In the genomic region with DNA sequence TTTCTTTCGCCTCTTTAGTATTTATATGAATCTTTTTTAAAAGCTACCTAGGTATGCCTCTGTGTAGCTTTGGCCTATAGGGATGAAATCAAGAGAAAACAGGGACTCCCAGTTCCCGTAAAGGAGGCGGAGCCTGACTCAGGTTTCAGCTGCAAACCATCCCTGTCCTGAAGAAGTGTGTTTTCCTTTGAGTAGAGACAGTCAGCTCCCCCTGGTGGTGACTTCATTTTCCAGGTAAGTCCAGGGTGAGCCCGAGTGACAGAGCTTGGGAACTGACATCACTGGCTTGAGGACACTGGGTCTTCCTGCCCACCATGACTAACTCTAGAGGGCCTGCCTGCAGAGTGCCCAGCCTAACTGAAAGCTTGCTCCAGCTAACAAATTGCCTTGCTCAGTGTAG, we compare ENCODE assay signal across 9 mouse cellular contexts. TPM values are rescaled to one million over a fixed set of nuclear protein-coding genes. Genes with fewer than 3 reads are reported as not detected.
A peak's percentile ranks its signal among the peaks of the same experiment; 100 is the strongest.
DNase-seq lines count a peak whose midpoint lies in the region; ATAC-seq and TF ChIP-seq lines count a peak whose summit lies in the region.
"Had no signal": no experiment of that assay in that cellular context is flagged by ENCODE, and none has a peak within 500 bp of the region (broad histone marks: within the 10 kb centered on the region; RNA-seq: fewer than 3 reads in every experiment).

No protein-coding gene starts in this region.

- H3K4me3 ChIP-seq in hindbrain, embryonic 11.5 days (ENCODE audit: low read depth, low read length), result no peak overlapping the region
- no peak overlapping the region for H3K4me3 ChIP-seq in hindbrain, embryonic 16.5 days (ENCODE audit: low read length)
- no peak overlapping the region for H3K4me3 ChIP-seq in layer of hippocampus, adult 2 months
- H3K4me3 ChIP-seq: midbrain, embryonic 12.5 days had no signal

- peak; percentile 83 for TF ChIP-seq CTCF in layer of hippocampus, adult 2 months (conservative IDR thresholded peaks at IDR 0.05)

- no peaks in the 10 kb centered on the region for H3K9me3 ChIP-seq in hindbrain, embryonic 11.5 days (ENCODE audit: control insufficient read depth, low read length)
- no peaks in the 10 kb centered on the region for H3K9me3 ChIP-seq in hindbrain, embryonic 16.5 days (ENCODE audit: control insufficient read depth, low read length)
- H3K9me3 ChIP-seq: midbrain, embryonic 12.5 days had no signal

- H3K4me1 ChIP-seq in hindbrain, embryonic 11.5 days (replicated peaks; ENCODE audit: control insufficient read depth, insufficient read depth, low read length), result no peaks in the 10 kb centered on the region
- H3K4me1 ChIP-seq in hindbrain, embryonic 16.5 days (ENCODE audit: control insufficient read depth, insufficient read depth, low read depth, low read length), result no peaks in the 10 kb centered on the region
- H3K4me1 ChIP-seq: midbrain, embryonic 12.5 days had no signal

- H3K9ac ChIP-seq in hindbrain, embryonic 11.5 days (ENCODE audit: low read depth, low read length), result no peak overlapping the region
- no peak overlapping the region for H3K9ac ChIP-seq in hindbrain, embryonic 16.5 days (ENCODE audit: low read depth, low read length)
- H3K9ac ChIP-seq: midbrain, embryonic 12.5 days had no signal

- no peaks in the 10 kb centered on the region for H3K36me3 ChIP-seq in hindbrain, embryonic 11.5 days (ENCODE audit: control insufficient read depth, insufficient read depth, low read length)
- no peaks in the 10 kb centered on the region for H3K36me3 ChIP-seq in hindbrain, embryonic 16.5 days (ENCODE audit: control insufficient read depth, insufficient read depth, low read length)
- H3K36me3 ChIP-seq: midbrain, embryonic 12.5 days had no signal

- peak; percentile 66 for DNase-seq in hindbrain, embryonic 11.5 days (ENCODE audit: low spot score)
- peak; percentile 74 for DNase-seq in WW6 (ENCODE audit: low read depth, low spot score)
- DNase-seq in cerebellum, postnatal 36 days, result peak; percentile 57 to 72
- peak; percentile 50 to 64 for DNase-seq in heart, postnatal 10 days
- DNase-seq in layer of hippocampus, adult 2 months (ENCODE audit: low spot score in 2 of 2), result peak; percentile 46 to 60
- peak; percentile 13 to 42 for DNase-seq in spleen, postnatal 36 days (ENCODE audit: low spot score in 2 of 2)

- no peak overlapping the region for H3K27ac ChIP-seq in hindbrain, embryonic 11.5 days (ENCODE audit: low read depth, low read length)
- H3K27ac ChIP-seq in hindbrain, embryonic 16.5 days (ENCODE audit: low read depth, low read length), result no peak overlapping the region
- H3K27ac ChIP-seq in layer of hippocampus, adult 2 months, result no peak overlapping the region
- H3K27ac ChIP-seq: midbrain, embryonic 12.5 days had no signal

- ATAC-seq in hindbrain, embryonic 11.5 days (ENCODE audit: low FRiP score), result no peak
- no peak for ATAC-seq in hindbrain, embryonic 16.5 days
- ATAC-seq in megakaryocyte, adult 5-6 weeks (ENCODE audit: poor library complexity, severe bottlenecking), result peak; percentile 81

- H3K4me2 ChIP-seq in hindbrain, embryonic 11.5 days (replicated peaks; ENCODE audit: low read depth, low read length), result no peak overlapping the region
- no peak overlapping the region for H3K4me2 ChIP-seq in hindbrain, embryonic 16.5 days (ENCODE audit: low read length)
- H3K4me2 ChIP-seq: midbrain, embryonic 12.5 days had no signal

- H3K27me3 ChIP-seq in hindbrain, embryonic 11.5 days (ENCODE audit: control insufficient read depth, insufficient read depth, low read length), result no peaks in the 10 kb centered on the region
- no peaks in the 10 kb centered on the region for H3K27me3 ChIP-seq in hindbrain, embryonic 16.5 days (replicated peaks; ENCODE audit: control insufficient read depth, insufficient read depth, low read length)
- H3K27me3 ChIP-seq: midbrain, embryonic 12.5 days had no signal

- WGBS in hindbrain, embryonic 11.5 days, result 41% methylated on average over 4 of the region's 4 CpGs
- whole genome bisulfite sequencing in hindbrain, embryonic 16.5 days, result 37% methylated on average over 4 of the region's 4 CpGs

- intact Hi-C loops in heart, postnatal 10 days (cut with DNase I), result no loop called here

RNA-seq across cellular contexts. Expression of a gene that starts 7.3 kb away (rescaled TPM):
- polyA plus RNA-seq in hindbrain, embryonic 11.5 days (2014; fragmentation: Nextera tagmentation; extraction: Ambion mirVana), result 0.56 and 0.66 TPM in 2 replicates
- polyA plus RNA-seq in hindbrain, embryonic 16.5 days (2015; fragmentation: Nextera tagmentation; extraction: Ambion mirVana), result 0.38 and 0.55 TPM in 2 replicates
- under 1 TPM; 0.45 to 0.97 TPM for total RNA-seq in heart, postnatal 10 days (2021)
- total RNA-seq in layer of hippocampus, adult 2 months (2021), result under 1 TPM; 0.32 to 0.41 TPM
- 55.5 and 62.1 TPM in 2 replicates for total RNA-seq in megakaryocyte, adult 5-6 weeks (2015)
- total RNA-seq in megakaryocyte, adult 5-6 weeks (2017), result 24.3 and 30.7 TPM in 2 replicates

RNA-seq across cellular contexts. Expression of a gene that starts 43.4 kb away (rescaled TPM):
- polyA plus RNA-seq in hindbrain, embryonic 11.5 days (2014; fragmentation: Nextera tagmentation; extraction: Ambion mirVana), result 9.2 and 10.3 TPM in 2 replicates
- 11.9 and 13.8 TPM in 2 replicates for polyA plus RNA-seq in hindbrain, embryonic 16.5 days (2015; fragmentation: Nextera tagmentation; extraction: Ambion mirVana)
- total RNA-seq in heart, postnatal 10 days (2021), result 1 to 10 TPM; 1.9 to 2.1 TPM
- 1 to 10 TPM; 6.3 to 7.2 TPM for total RNA-seq in layer of hippocampus, adult 2 months (2021)
- 2.1 and 2.2 TPM in 2 replicates for total RNA-seq in megakaryocyte, adult 5-6 weeks (2015)
- total RNA-seq in megakaryocyte, adult 5-6 weeks (2017), result 0.98 and 1.2 TPM in 2 replicates

RNA-seq across cellular contexts. Expression of a gene that starts 58.6 kb away (rescaled TPM):
- 0.19 and 0.61 TPM in 2 replicates for polyA plus RNA-seq in hindbrain, embryonic 11.5 days (2014; fragmentation: Nextera tagmentation; extraction: Ambion mirVana)
- polyA plus RNA-seq in hindbrain, embryonic 16.5 days (2015; fragmentation: Nextera tagmentation; extraction: Ambion mirVana), result 0.18 and 0.80 TPM in 2 replicates
- 100 to 1,000 TPM; 205 to 214 TPM for total RNA-seq in heart, postnatal 10 days (2021)
- under 1 TPM in 1 of 2 experiments, not detected in 1; 0.28 TPM for total RNA-seq in layer of hippocampus, adult 2 months (2021)
- total RNA-seq in megakaryocyte, adult 5-6 weeks (2015), result not detected in 2 replicates
- total RNA-seq in megakaryocyte, adult 5-6 weeks (2017), result not detected in 2 replicates
- polyA plus RNA-seq: midbrain, embryonic 12.5 days had no signal

Comparison
In these comparisons a context has a peak if more than half of its experiments do, and no peak if none do; other contexts are left out.
1. RNA of a gene that starts 7.3 kb away (total RNA-seq): 24.3 to 62.1 TPM in megakaryocyte, adult 5-6 weeks; 0.45 to 0.97 TPM in heart, postnatal 10 days and 0.32 to 0.41 TPM in layer of hippocampus, adult 2 months; every median in the first group is over 10 times any median in the second.
2. RNA of a gene that starts 58.6 kb away (total RNA-seq): 205 to 214 TPM in heart, postnatal 10 days; 0.28 TPM in layer of hippocampus, adult 2 months and not detected in megakaryocyte, adult 5-6 weeks; every median in the first group is over 100 times any median in the second.
3. Peak in every context shown above with its lines, with median percentiles within 50 percentile points of each other: DNase-seq.